Mouse (Mus musculus): ENCODE data around the gene Cxcl14. TPM values are rescaled to one million over a fixed set of nuclear protein-coding genes. Genes with fewer than 3 reads are reported as not detected.

The Cxcl14 gene
- polyA plus RNA-seq, 1 experiment from 2014 or later = 16.4 TPM

DNA sequence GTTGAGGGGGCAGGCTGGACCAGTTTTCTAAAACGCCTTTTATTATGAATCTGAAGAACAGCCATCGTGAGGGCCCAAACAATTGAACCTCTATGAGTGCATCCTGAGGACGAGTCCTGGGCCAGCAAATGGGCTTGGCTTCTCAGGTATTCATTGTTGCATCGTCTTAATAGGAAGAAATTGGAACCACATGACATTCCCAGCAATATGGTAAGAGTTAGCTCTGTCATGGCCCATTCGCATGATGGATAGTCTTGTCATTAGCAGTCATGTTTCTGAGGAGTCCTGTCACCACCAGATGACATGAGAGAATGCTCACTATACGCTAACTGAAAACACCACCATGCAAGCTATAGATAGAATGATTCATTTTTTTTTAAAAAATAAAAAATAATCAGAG, 32.8 kb upstream of the Cxcl14 start:
- Histone ChIP-seq H3K27ac (no peak overlapping the region), H3K4me3 (no peak overlapping the region), H3K4me1 (peaks cover 18% of the 10 kb centered on the region; the same call in 1 of the 2 replicates), H3K9ac (no peak overlapping the region), H3K4me2 (no peak overlapping the region), H3K9me3 (no peaks in the 10 kb centered on the region), H3K36me3 (replicated peaks) (no peaks in the 10 kb centered on the region), H3K27me3 (replicated peaks) (no peaks in the 10 kb centered on the region; the same call in none of the 2 replicates)
- no peak for ATAC-seq (replicated peaks)
- 86% methylated on average over 6 of the region's 6 CpGs for WGBS

- H3K9me3 ChIP-seq = no peaks in the 10 kb centered on the region
- H3K27me3 ChIP-seq (replicated peaks) = no peaks in the 10 kb centered on the region; the same call in none of the 2 replicates
- H3K27ac ChIP-seq = no peak overlapping the region
- H3K36me3 ChIP-seq (replicated peaks) = no peaks in the 10 kb centered on the region
- WGBS = 36% methylated on average over 6 of the region's 6 CpGs
- peaks cover 18% of the 10 kb centered on the region; the same call in 1 of the 2 replicates for H3K4me1 ChIP-seq
- no peak overlapping the region for H3K4me2 ChIP-seq
- H3K4me3 ChIP-seq = no peak overlapping the region
- no peak overlapping the region for H3K9ac ChIP-seq
- ATAC-seq (replicated peaks) = no peak
Observed at GRCm38 (mm10) chr13:56327779-56328178, 31.4 kb upstream of the Cxcl14 start.

- no peak for ATAC-seq (replicated peaks)
- 71% methylated on average over 7 of the region's 7 CpGs for WGBS
Observed at GRCm38 (mm10) chr13:56321635-56322034, 25.3 kb upstream of the Cxcl14 start.

DNA sequence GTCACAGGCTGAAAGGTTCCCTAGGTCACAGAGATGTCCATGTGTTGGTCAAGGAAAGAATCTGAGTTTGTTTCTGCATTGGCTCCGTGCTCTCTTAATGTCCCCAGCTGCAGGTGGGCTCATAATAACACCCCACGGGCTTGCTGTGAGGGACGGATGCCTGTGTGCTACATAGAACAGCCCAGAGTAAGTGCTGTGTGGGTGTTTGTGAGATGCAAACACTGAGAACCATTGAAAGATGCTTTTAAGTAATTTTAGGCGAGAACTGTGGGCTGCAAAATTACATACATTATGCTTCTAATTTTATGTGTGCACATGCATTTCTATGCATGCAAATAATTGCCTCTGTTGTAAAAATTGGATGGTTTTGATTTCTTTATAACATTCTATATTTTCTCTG, 20.6 kb upstream of the Cxcl14 start:
- ATAC-seq (replicated peaks) = no peak
- no peak overlapping the region for H3K4me2 ChIP-seq
- H3K9me3 ChIP-seq = no peaks in the 10 kb centered on the region
- H3K36me3 ChIP-seq (replicated peaks) = no peaks in the 10 kb centered on the region
- no peak overlapping the region for H3K9ac ChIP-seq
- no peak overlapping the region for H3K27ac ChIP-seq
- WGBS = 76% methylated on average over 4 of the region's 4 CpGs
- peaks cover 12% of the 10 kb centered on the region; the same call in 1 of the 2 replicates for H3K4me1 ChIP-seq
- H3K27me3 ChIP-seq (replicated peaks) = no peaks in the 10 kb centered on the region
- no peak overlapping the region for H3K4me3 ChIP-seq

More at GRCm38 (mm10) chr13:56321635-56322034, 25.3 kb upstream of the Cxcl14 start:
- no peaks in the 10 kb centered on the region for H3K4me1 ChIP-seq
- H3K9ac ChIP-seq = no peak overlapping the region
- H3K27ac ChIP-seq = no peak overlapping the region
- H3K4me2 ChIP-seq = no peak overlapping the region
- H3K27me3 ChIP-seq (replicated peaks) = no peaks in the 10 kb centered on the region; the same call in 1 of the 2 replicates
- H3K4me3 ChIP-seq = no peak overlapping the region
- H3K36me3 ChIP-seq (replicated peaks) = no peaks in the 10 kb centered on the region
- no peaks in the 10 kb centered on the region for H3K9me3 ChIP-seq

GRCm38 (mm10) chr13:56315201-56315600, 18.9 kb upstream of the Cxcl14 start:
- Histone ChIP-seq H3K9ac (no peak overlapping the region), H3K9me3 (no peaks in the 10 kb centered on the region), H3K4me2 (no peak overlapping the region), H3K36me3 (replicated peaks) (no peaks in the 10 kb centered on the region), H3K4me3 (no peak overlapping the region), H3K27ac (no peak overlapping the region), H3K27me3 (replicated peaks) (no peaks in the 10 kb centered on the region), H3K4me1 (peaks cover 12% of the 10 kb centered on the region; the same call in 1 of the 2 replicates)
- ATAC-seq (replicated peaks) = peak; percentile 60
- WGBS = 29% methylated on average over 3 of the region's 3 CpGs

- ATAC-seq (replicated peaks) = no peak
- no peaks in the 10 kb centered on the region for H3K9me3 ChIP-seq
Observed at GRCm38 (mm10) chr13:56305058-56305457, 8.7 kb upstream of the Cxcl14 start.

GRCm38 (mm10) chr13:56304453-56304852, 8.1 kb upstream of the Cxcl14 start:
- 68% methylated on average over 4 of the region's 4 CpGs for WGBS

More at GRCm38 (mm10) chr13:56305058-56305457, 8.7 kb upstream of the Cxcl14 start:
- Histone ChIP-seq H3K27ac (no peak overlapping the region), H3K27me3 (replicated peaks) (no peaks in the 10 kb centered on the region), H3K4me2 (no peak overlapping the region), H3K4me1 (no peaks in the 10 kb centered on the region), H3K36me3 (replicated peaks) (no peaks in the 10 kb centered on the region), H3K9ac (no peak overlapping the region), H3K4me3 (no peak overlapping the region)
- WGBS = 63% methylated on average over 12 of the region's 12 CpGs

DNA sequence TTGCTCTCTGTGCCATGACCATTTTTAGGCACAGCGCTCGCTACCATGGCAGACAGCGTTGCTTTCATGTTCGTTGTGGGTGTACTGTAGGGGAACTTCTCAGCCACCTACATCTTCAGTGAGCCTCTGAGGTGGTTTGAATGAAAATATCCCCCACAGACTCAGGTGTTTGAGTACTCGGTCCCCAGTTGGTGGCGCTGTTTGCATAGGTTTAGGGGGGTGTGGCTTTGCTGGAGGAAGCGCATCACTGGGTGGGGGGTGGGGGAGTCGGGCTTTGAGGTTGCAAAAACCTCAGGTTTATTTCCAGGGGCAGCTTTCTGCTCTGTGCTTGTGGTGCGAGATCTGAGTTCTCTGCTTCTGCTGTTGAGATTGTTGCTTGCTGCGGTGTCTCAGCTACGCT, 3.0 kb upstream of the Cxcl14 start:
- Histone ChIP-seq H3K4me2 (no peak overlapping the region), H3K9ac (no peak overlapping the region), H3K27me3 (replicated peaks) (peaks cover 40% of the 10 kb centered on the region), H3K9me3 (no peaks in the 10 kb centered on the region), H3K36me3 (replicated peaks) (no peaks in the 10 kb centered on the region), H3K27ac (no peak overlapping the region), H3K4me3 (no peak overlapping the region), H3K4me1 (peaks cover 20% of the 10 kb centered on the region)
- 91% methylated on average over 11 of the region's 11 CpGs for WGBS
- ATAC-seq (replicated peaks) = no peak

More at GRCm38 (mm10) chr13:56304453-56304852, 8.1 kb upstream of the Cxcl14 start:
- Histone ChIP-seq H3K27me3 (replicated peaks) (no peaks in the 10 kb centered on the region), H3K27ac (no peak overlapping the region), H3K9me3 (no peaks in the 10 kb centered on the region), H3K9ac (no peak overlapping the region), H3K4me3 (no peak overlapping the region), H3K4me1 (no peaks in the 10 kb centered on the region), H3K36me3 (replicated peaks) (no peaks in the 10 kb centered on the region), H3K4me2 (no peak overlapping the region)
- ATAC-seq (replicated peaks) = no peak

GRCm38 (mm10) chr13:56296659-56297020, 289 bp upstream of the Cxcl14 start:
- 9% methylated on average over 8 of the region's 8 CpGs for WGBS
- Histone ChIP-seq H3K4me1 (peaks cover 20% of the 10 kb centered on the region), H3K9me3 (no peaks in the 10 kb centered on the region), H3K27me3 (replicated peaks) (peaks cover 58% of the 10 kb centered on the region), H3K4me2 (peak overlapping the region; percentile 78), H3K27ac (no peak overlapping the region), H3K4me3 (peak overlapping the region; percentile 46), H3K36me3 (replicated peaks) (no peaks in the 10 kb centered on the region), H3K9ac (peak overlapping the region; percentile 47; the same call in 1 of the 2 replicates)
- no peak for ATAC-seq (replicated peaks)

GRCm38 (mm10) chr13:56295586-56295942, 787 bp downstream of the Cxcl14 start:
- ATAC-seq (replicated peaks) = no peak
- Histone ChIP-seq H3K27me3 (replicated peaks) (peaks cover 58% of the 10 kb centered on the region), H3K9ac (peak overlapping the region; percentile 47), H3K27ac (no peak overlapping the region), H3K4me2 (peak overlapping the region; percentile 78), H3K4me1 (peaks cover 20% of the 10 kb centered on the region), H3K4me3 (peak overlapping the region; percentile 46), H3K9me3 (no peaks in the 10 kb centered on the region), H3K36me3 (replicated peaks) (no peaks in the 10 kb centered on the region)
- 5% methylated on average over 13 of the region's 13 CpGs for WGBS

GRCm38 (mm10) chr13:56294908-56295307, 1.4 kb downstream of the Cxcl14 start:
- Histone ChIP-seq H3K9me3 (no peaks in the 10 kb centered on the region), H3K9ac (peak overlapping the region; percentile 12; the same call in 1 of the 2 replicates), H3K36me3 (replicated peaks) (no peaks in the 10 kb centered on the region), H3K4me1 (peaks cover 20% of the 10 kb centered on the region), H3K27ac (no peak overlapping the region), H3K27me3 (replicated peaks) (peaks cover 58% of the 10 kb centered on the region), H3K4me2 (peak overlapping the region; percentile 78), H3K4me3 (peak overlapping the region; percentile 46; the same call in 1 of the 2 replicates)
- ATAC-seq (replicated peaks) = no peak
- 4% methylated on average over 10 of the region's 10 CpGs for WGBS

DNA sequence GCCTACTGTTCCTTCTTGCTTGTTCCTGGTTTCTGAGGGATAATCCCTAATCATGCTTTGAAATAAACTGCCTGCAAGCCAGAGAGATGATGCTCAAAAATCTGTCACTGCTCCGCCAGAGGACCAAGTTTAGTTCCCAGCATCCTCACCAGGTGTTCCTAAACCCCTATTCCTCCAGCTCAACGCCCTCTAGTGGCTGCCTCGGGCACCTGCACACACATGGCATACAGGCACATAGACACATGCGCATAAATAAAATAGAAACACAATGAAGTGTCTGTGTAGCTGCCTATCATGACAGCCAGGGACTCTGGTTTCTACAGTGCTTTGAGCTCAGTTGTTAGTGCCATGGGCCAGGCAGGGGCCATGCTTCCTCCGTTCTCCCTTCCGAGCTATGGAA, 6.4 kb downstream of the Cxcl14 start:
- H3K4me3 ChIP-seq = no peak overlapping the region
- no peak overlapping the region for H3K9ac ChIP-seq
- no peak overlapping the region for H3K4me2 ChIP-seq
- peaks cover 28% of the 10 kb centered on the region for H3K27me3 ChIP-seq (replicated peaks)
- WGBS = 87% methylated on average over 6 of the region's 6 CpGs
- no peaks in the 10 kb centered on the region for H3K36me3 ChIP-seq (replicated peaks)
- no peak for ATAC-seq (replicated peaks)
- peaks cover 11% of the 10 kb centered on the region for H3K4me1 ChIP-seq
- no peaks in the 10 kb centered on the region for H3K9me3 ChIP-seq
- no peak overlapping the region for H3K27ac ChIP-seq

DNA sequence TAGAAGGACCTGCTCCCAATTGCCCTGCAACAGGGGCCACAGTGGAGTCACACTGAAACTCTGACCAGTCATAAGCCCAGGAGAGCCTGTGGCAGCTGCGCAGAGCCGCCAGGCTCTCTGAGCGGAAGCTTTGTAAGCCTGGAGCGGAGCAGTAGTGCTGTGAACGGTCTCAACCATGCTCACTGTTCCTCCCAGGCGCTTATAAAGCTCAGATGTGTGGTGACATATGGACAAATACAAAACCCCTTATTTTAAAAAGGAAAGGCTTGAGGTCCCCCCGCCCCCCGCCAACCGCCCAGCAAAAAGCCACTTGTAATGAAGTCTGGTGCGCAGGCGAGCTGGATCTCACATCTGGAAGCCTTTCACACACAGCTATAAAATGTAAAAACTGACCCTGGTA, 7.1 kb downstream of the Cxcl14 start:
- Histone ChIP-seq H3K4me2 (no peak overlapping the region), H3K27ac (no peak overlapping the region), H3K4me3 (no peak overlapping the region), H3K9ac (no peak overlapping the region), H3K27me3 (replicated peaks) (peaks cover 21% of the 10 kb centered on the region), H3K4me1 (peaks cover 9% of the 10 kb centered on the region), H3K9me3 (no peaks in the 10 kb centered on the region), H3K36me3 (replicated peaks) (no peaks in the 10 kb centered on the region)
- ATAC-seq (replicated peaks) = no peak
- 54% methylated on average over 11 of the region's 11 CpGs for WGBS

Data from midbrain, embryonic 15.5 days (tissue).